Mouse (Mus musculus) 3T3-L1 (cell line): ENCODE data around the gene Pih1d1.

ENCODE experiments used
- DNase-seq: peaks from one replicate; pipeline ENCODE4 v3.0.0-alpha.2; 2015; ENCODE audit warnings: low read depth, low spot score

Pih1d1 gene

DNA sequence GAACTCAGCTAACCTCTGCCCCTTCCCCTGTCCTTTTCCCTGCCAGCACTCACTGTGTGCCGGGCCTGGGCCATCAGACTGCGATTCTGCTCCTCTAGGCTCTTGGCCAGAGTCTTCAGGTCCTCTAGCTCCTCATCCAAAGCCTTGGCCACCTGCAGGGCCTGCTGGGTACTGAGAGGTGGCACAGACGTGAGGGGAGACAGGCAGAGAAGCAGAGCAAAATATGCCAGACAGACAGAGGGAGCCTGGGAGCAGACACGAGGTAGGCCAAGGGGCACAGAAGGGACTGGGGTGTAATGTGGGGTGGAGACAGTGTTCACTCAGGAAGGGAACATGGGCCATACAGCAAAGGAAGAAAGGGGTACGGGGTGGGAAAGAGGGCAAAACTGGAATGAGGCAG, 39.3 kb downstream of the Pih1d1 start:
- peak; percentile 12 for DNase-seq

DNA sequence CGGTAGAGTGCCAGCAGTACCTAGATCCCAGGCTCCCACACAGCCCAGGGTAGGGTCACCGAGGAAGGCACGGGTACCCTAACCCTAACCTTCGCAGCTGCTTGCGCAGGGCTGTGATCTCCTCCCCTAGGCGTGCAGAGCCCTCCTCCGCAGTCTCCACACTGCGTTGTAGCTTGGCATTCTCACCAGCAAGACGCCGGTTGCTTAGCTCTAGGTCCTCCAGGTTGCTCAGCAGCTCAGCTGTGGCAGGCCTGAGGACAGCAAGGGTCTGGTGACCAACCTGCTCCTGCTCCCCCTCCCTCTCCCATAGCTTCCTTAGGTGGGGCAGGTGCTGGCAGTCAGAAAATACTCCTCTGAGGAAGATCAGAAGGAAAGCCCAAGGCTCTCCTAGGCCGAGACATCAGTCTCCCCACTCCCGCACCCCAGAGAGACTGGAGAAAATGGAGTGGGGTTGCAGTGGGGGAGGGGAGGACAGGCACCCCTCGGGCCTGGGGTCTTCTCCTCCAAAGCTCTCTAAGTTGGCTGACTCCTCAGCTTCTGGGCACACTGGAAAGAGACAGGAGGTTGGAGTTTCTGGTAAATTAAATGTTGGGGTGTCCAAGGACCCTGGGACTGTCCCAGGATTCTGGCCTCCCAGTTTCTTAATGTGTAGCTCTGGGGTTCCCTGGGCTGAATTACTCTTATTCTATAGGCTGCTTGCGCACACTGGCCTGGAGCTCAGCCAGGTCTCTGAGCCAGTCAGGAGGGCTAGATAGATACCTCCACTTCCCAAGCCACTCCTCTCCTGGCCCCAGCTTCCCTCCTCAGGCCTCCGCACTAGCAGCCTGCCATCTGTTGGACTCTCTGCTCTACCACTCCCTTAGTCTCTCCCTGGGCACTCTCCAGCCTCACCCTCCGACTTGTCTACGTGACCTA, 40.0 kb downstream of the Pih1d1 start:
- no peak for DNase-seq

DNA sequence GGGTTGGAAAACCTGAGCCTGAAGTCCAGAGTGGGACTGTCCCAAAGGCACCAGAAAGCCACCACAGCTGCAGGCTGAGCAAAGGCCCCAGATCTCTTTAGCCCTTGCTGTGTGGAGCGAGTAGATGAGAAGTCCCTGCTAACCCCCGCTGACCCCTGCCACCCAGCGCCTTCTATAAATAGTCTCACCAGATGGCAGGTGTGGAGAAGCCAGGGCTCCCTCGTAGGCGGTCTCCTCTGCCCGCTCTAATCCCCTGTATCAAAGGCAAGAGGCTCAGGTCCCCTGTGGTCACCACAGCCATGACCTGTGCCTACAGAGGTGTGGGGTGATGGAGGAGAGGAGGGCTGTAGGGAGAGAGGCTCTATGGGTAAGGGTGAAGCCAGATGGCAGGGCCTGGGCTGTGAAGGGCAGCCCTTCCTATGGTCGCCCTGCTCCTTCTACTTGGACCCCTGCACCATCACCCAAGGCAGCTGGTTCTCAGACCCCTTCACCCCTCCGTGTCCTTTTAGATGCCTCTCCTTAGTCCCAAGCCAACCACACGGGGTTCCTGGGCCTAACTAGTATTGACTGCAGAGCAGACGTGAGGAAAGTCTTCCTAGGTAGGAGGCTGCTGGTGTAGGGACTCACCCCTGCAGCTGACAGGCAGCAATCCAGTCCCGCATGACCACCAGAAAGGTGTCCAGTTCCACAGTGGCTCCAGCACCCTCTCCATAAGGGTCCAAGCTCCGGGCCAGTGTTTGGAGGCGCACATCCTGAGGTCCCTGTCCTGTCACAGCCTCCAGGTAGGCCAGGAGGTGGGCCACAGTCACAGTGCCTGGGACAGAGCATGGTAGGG, 41.5 kb downstream of the Pih1d1 start:
- DNase-seq: no peak

DNA sequence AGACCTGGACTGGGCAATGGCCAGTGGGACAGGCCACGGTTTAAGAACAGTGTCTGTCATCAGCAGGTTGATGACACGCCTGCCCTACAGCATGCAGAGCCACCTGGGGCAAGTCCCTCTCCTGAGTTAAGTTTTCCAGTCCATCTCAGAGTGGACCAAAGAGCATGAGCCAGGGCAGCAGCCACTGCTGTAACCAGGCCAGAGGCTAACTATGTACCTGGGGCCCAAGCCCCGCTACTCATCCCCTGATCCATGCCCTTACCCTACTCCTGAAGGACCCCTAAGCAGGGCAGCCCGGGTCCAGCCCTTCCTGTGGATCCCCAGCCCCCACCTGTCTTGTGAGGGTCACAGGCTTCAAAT, 42.1 kb downstream of the Pih1d1 start:
- no peak for DNase-seq

DNA sequence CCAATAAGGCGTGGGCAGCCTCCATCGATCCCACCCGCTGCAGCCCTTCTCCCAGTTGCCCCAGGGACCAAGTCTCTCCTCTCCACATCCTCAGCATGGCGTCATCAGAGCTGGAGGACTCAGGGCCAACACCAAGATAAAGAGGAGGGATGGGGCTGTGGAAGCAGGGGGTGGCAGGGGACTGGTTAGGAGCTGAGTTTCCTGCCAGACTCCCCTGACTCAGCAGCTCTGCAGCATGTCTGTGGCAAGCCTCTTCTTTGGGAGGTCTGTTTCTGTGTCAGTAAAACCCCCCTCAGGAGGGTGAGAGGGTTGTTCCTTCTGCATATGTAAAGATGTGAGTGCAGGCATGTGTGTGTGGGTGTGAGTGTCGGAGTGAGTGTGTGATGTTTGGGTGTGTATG, 42.9 kb downstream of the Pih1d1 start:
- no peak for DNase-seq

DNA sequence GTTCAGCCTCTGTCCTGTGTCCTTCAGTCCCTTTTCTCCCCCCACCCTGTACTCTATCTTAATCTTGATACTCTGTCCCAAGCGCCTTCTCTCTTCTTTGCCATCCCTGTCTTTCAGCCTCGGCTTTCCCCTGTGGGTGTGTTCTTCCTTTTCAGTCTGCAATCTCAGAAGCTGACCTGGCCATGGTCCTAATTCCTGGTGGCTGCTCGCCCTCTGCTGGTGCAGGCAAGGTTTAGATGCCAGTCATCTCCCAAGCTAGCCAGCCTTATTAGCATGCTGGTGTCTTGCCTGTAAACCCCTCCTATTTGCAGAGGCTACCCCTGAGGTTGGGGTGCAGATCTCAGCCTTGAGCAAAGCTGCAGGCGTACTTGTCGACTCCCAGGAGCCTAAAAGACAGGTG, 44.3 kb downstream of the Pih1d1 start:
- DNase-seq: peak; percentile 85

DNA sequence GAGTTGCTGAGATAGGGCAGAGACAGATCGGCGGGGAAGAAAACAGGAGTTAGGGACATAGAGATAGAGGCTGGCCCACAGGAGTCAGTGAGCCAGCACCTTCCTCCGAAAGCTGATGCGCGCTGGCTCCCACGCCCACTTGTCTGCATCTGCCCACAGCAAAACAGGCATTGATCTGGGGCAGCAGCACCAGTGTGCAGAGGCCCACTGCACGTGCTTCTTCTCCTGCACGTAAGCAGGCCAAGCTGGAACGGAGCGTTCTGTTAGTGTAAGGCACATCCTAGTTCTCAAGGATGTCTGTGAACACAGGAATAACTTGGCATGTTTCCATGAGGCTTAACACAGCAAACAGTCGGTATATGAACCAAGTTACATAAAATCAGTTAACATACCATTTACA, 44.9 kb downstream of the Pih1d1 start:
- no peak for DNase-seq

DNA sequence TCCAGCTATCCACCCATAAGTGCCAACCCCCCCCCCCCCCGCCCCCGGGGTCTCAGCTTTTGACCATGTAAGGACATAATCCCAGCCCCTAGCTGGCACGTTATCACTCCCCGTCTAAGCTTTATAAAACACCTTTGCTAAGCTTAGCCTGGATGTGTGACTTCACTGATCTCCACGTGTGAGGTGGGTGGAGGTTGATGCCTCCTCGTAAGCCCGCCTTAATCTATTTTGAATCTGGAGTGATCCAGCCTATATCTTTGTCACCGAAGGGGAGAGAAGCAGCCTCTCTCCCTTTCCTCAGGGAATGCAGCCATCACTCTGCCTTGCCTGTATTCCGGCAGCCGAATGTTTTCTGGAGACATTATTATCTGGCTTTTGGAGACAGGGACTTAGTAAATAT, 48.6 kb downstream of the Pih1d1 start:
- DNase-seq: no peak

DNA sequence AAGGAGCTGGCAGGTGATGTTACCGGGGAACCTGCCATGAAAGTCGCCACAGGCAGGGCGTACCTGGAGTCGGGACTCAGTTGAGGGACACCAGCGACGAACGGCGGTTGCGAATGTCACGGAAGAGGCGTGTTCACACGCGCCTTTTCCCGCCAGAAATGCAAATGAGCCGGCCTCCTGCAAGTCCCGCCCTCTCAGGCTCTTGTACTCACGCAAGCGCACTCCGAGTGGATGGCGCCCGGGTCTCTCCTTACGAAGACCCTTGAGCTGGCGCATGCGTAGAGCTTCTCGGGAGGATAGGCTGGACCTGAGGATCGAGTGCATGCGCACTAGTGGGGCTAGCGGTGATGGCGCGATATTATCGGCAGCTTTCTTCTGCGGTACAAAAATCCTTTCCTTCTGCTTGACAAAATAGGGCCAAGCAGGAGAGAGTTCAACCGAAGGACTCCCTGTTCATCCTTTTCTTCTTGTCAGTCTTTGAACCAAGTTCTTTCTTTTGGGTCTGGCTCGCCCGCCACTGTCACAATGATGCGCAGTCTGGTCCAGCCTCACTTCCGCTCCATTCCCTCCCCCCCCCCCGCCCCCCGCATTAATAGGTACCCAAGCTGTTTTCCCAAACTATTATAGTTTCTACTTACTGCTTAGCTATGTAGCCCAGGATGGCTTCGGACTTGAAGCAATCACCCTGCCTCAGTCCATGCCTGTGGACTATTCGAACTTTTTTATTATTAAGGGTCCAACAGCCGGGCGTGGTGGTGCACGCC, 50.5 kb downstream of the Pih1d1 start, which contains the start of gene Ccdc155:
Gene Ccdc155 (minus strand): TSS at position 513 of the 764 bp plus-strand sequence.
- no peak for DNase-seq

DNA sequence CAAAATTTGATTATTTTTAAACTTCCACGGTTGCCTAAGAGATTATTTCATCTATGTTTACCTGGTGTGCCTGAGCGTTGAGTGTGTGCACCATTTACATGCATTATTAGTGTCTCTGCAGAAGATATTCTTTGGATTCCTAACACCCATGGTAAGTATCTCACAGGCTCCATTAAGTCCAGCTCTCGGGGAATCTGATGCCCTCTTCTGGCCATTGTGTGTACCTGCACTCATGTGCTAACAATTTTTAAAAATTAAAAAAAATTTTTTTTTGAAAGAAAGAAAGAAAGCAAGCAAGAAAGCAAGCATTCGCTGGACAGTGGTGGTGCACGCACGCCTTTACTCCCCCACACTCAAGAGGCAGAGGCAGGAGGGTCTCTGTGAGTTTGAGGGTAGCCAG, 54.2 kb downstream of the Pih1d1 start:
- peak; percentile 8 for DNase-seq
